Mouse (Mus musculus) brain, embryonic 18.5 days (tissue): ENCODE data around the gene Mob3b.
"Not testable (repeated sequence)": the region's sequence is repeated elsewhere in the genome, so short reads cannot be mapped to it uniquely, and the experiment has no call there.

ENCODE experiments used
- DNase-seq: peaks from one replicate; pipeline ENCODE4 v3.0.0-alpha.2; 2012; ENCODE audit warnings: low read depth, low spot score

The Mob3b gene

DNA sequence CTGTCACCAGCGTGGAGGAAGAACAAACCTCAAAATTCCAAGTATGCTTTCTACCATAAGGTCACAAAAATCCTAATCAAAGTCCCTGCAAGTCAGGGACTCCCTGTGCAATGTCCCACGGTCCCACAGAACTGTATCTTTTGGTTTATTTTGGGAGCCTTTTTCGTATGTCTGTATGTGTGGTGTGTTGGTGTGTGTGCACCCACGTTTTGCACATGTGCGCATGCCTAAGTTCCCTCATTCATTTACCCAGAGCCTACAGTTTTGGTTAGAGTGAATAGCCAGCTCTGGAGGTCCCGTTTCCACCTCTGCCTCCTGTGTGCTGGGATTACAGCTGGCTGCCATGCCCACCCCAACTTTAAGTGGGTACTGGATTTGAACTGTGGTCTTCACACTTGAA lies 189.7 kb downstream of the Mob3b start:
- no peak for DNase-seq

- DNase-seq = no peak
Measured at GRCm38 (mm10) chr4:34966336-34966957, 190.8 kb downstream of the Mob3b start.

DNA sequence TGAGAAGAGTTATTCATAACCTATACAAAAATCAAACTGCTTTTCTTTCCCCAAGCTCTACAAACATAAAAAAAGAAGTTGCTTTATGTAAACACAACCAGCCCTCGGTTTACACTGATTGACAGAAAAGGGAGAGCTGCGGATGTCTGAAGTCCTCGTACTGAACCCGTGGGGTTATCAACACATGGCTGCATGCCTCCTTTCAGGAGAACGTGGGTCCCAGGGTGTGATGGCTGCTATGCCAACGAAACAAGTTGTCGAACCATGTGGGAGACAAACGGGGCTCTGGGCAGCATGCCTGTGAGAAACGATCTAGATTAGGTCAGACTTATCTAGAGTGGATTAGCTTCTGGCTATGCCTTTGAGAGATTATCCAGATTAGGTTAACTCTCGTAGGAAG lies 192.4 kb downstream of the Mob3b start:
- DNase-seq = no peak

DNA sequence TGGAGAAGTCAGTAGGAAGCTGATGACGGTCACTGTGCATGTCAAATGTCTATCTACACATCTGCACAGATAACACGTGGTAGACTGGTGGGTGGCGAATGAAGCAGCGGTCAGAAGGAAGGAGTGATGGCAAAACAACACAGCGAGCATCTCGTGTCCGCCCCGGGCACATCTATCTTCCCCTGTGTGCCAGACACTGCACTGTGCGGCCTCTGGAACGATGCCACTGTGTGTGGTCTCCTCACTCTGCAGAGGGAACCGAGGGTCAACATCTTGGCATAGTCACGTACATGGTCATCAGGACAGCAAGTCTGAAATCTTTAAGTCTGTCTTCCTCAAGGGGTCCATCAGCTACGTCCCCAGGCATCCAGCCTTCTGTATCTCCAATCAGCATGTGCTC lies 193.3 kb downstream of the Mob3b start:
- DNase-seq = no peak

- DNase-seq = no peak
Measured at GRCm38 (mm10) chr4:34960781-34961560, 196.3 kb downstream of the Mob3b start.

- DNase-seq = no peak
Measured at GRCm38 (mm10) chr4:34959477-34959876, 197.8 kb downstream of the Mob3b start.

- no peak for DNase-seq
Measured at GRCm38 (mm10) chr4:34958155-34959028, 198.9 kb downstream of the Mob3b start.

DNA sequence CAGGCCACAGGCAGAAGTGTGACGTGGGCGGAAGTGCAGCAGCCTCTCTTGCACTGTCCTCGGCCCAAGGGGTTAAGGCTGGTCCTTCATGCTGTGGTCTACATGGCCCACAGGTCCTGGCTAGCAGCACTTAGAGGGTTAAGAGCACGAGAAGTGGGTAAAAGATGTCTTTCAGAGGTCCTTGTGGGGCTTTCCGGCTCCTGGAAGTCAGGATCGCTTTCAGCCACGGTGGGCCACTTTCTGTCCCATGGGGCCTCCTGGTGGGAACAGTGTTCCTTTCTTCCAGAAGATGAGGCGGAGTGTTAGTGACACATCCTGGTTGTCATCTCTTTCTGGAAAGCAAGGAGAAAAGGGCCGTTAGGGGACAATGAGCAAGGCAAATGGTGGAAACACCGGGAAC lies 203.6 kb downstream of the Mob3b start:
- no peak for DNase-seq

DNA sequence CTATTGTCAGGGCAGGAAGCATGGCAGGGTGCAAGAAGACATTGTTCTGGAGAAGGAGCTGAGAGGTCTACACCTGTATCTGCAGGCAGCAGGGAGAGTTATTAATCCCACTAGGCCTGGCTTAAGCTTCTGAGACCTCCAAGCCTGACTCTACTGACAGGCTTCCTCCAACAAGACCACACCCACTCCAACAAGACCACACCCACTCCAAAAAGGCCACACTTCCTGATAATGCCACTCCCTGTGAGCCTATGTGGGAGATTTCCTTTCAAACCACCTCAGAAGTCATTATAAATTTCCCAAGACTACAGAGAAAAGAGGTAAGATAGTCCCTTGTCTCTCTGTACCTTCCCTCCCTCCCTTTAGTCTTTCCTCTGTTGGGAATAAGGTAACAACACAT lies 210.1 kb downstream of the Mob3b start:
- DNase-seq = no peak

GRCm38 (mm10) chr4:34941046-34941445 lies 216.2 kb downstream of the Mob3b start:
- no peak for DNase-seq

- DNase-seq = not testable (repeated sequence)
Measured at GRCm38 (mm10) chr4:34928386-34928785, 228.9 kb downstream of the Mob3b start.

DNA sequence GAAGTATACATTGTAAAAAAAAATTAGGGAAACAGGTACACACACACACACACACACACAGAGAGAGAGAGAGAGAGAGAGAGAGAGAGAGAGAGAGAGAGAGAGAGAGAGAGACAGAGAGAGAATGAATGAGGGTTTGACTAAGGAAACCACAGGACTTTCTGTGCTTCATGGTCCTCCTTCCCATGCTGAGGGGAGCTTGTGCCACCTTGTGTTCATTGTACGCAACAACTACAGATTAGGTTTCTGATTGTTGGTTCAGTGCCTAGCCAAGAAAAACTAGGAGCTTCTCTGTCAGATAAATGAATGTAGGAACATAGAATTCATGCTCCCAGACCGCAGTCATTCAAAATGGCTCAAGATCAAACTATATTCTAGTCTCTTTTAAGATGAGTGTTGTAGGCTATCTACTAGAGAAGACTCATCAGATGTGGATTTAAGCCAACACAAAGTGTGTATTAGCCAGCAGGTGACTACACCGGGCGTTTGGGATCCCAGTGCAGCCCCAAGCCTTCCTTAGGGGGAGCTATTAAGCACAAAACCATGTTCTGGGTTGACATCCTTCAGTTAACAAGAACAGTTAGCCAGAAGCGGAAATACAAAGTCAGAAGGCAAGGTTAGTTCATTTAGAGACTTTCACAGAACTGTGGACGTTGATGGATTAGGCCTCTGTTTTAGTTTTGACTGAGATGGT lies 235.0 kb downstream of the Mob3b start:
- DNase-seq = peak; percentile 46

DNA sequence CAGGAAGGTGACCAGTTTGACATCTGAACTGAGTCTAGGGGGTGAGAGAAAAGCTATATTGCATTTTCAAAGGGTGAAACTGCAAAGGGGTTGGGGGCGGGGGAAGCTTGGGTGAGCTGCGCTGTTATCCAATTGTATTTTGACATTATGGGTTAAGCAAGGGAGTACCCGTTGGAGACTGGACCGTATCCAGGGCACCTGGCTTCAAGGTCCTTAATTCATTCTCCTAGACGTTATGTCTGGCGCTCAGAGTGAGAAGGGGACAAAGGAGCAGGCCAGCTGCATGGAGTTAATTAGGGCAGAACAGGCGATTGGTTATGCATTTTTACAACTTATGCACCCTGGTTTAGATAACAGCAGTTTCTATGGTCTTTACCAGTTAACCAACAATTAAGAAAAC lies 239.9 kb downstream of the Mob3b start:
- DNase-seq = no peak

- DNase-seq = no peak
Measured at GRCm38 (mm10) chr4:34912171-34912570, 245.1 kb downstream of the Mob3b start.

GRCm38 (mm10) chr4:34911401-34911800 lies 245.9 kb downstream of the Mob3b start:
- DNase-seq = no peak

DNA sequence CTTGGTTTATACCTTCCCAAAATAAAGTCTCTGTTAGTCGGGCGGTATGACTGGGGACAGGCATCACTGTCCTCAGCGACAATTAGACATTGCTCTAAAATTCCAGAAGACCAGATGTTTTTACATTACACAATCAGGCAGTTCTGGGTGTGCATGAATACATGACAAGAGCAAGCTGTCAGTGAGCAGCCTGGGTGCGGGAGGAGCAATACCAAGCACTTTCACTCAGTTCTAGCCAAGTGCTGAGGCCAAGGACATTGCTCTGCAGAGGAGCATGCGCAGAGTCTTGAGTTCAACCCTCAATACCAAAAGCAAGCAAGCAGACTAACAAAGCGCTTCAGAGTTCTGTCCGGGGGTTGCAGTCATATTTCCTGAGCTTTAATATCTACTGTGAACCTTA lies 249.2 kb downstream of the Mob3b start:
- no peak for DNase-seq

DNA sequence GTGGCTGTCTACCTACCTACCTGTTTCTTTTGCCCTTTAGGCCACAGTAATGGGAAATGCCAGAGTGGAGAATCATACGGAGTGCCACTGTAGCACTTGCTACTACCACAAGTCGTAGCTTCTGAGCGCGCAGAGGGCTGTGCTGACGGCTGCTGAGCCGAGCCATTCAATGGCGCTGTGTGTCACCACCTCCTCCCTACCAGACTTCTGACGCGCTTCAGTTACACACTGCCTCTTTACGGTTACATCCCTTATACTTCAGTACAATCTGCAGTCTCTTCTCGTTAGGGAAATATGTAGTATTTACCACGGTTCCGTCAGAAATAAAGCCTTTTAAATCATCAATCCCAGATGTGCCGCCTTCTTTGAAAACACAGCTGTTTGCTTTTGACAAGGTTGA lies 250.3 kb downstream of the Mob3b start:
- no peak for DNase-seq

GRCm38 (mm10) chr4:34906151-34906550 lies 251.1 kb downstream of the Mob3b start:
- DNase-seq = no peak

- DNase-seq = no peak
Measured at GRCm38 (mm10) chr4:34905396-34905795, 251.9 kb downstream of the Mob3b start.

- DNase-seq = not testable (repeated sequence)
Measured at GRCm38 (mm10) chr4:34901582-34901981, 255.7 kb downstream of the Mob3b start.

DNA sequence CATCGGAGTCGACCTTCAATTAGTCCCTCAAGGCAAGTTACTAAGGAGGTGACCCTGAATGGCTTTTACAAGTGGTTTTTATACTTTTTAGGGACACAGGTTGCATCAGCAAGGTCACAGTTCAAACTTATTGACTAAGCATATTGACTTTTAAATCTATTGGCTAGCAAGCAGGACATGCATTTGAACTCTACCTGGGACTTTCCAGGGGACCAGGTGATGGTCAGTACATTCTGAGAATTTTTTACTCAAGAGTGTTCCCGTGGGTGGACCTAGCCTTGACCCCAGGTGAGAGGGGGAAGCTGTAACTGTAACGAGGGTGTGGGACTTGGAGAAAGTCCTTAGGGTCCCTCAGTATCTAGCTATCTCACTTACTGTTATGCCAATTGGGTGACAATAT lies 256.1 kb downstream of the Mob3b start:
- no peak for DNase-seq

- DNase-seq = no peak
Measured at GRCm38 (mm10) chr4:34900155-34900554, 257.1 kb downstream of the Mob3b start.
